Mouse (Mus musculus): ENCODE results near the gene Rhog. TPM values are rescaled to one million over a fixed set of nuclear protein-coding genes. Genes with fewer than 3 reads are reported as not detected.
A peak's percentile ranks its signal among the peaks of the same experiment; 100 is the strongest.

Rhog gene
- polyA plus RNA-seq, 1 experiment from 2014 or later: 32.2 TPM

- peak overlapping the region; percentile 88 for H3K4me2 ChIP-seq (ENCODE audit: low read depth, low read length, severe bottlenecking)
- peak overlapping the region; percentile 87 for H3K9ac ChIP-seq (ENCODE audit: low read length)
- DNase-seq (ENCODE audit: low spot score) (no peak), ATAC-seq (replicated peaks; ENCODE audit: low FRiP score) (no peak)
- H3K27me3 ChIP-seq (ENCODE audit: control insufficient read depth, insufficient read depth, low read length): no peaks in the 10 kb centered on the region
- no peaks in the 10 kb centered on the region for H3K9me3 ChIP-seq (ENCODE audit: control insufficient read depth, low read length)
- H3K36me3 ChIP-seq (ENCODE audit: control insufficient read depth, insufficient read depth, low read length): no peaks in the 10 kb centered on the region
- H3K27ac ChIP-seq (ENCODE audit: low read depth, low read length): no peak overlapping the region
- WGBS: 33% methylated on average over 16 of the region's 16 CpGs
- peaks cover 3% of the 10 kb centered on the region; the same call in 1 of the 2 replicates for H3K4me1 ChIP-seq (replicated peaks; ENCODE audit: control insufficient read depth, insufficient read depth, low read length)
- peak overlapping the region; percentile 78 for H3K4me3 ChIP-seq (ENCODE audit: low read depth, low read length)
These were observed 7.0 kb downstream of the Rhog start for GRCm38 (mm10) chr7:102248691-102249404.

- Histone ChIP-seq H3K27ac (ENCODE audit: low read depth, low read length) (no peak overlapping the region), H3K9ac (ENCODE audit: low read length) (no peak overlapping the region), H3K4me2 (ENCODE audit: low read depth, low read length, severe bottlenecking) (no peak overlapping the region), H3K4me1 (replicated peaks; ENCODE audit: control insufficient read depth, insufficient read depth, low read length) (peaks cover 3% of the 10 kb centered on the region; the same call in 1 of the 2 replicates), H3K4me3 (ENCODE audit: low read depth, low read length) (no peak overlapping the region), H3K36me3 (ENCODE audit: control insufficient read depth, insufficient read depth, low read length) (no peaks in the 10 kb centered on the region), H3K27me3 (ENCODE audit: control insufficient read depth, insufficient read depth, low read length) (no peaks in the 10 kb centered on the region), H3K9me3 (ENCODE audit: control insufficient read depth, low read length) (no peaks in the 10 kb centered on the region)
- no peak for ATAC-seq (replicated peaks; ENCODE audit: low FRiP score)
- DNase-seq (ENCODE audit: low spot score): no peak
- WGBS: 55% methylated on average over 12 of the region's 12 CpGs
These were observed 8.7 kb downstream of the Rhog start for GRCm38 (mm10) chr7:102246956-102247797.

- no peak overlapping the region for H3K4me3 ChIP-seq (ENCODE audit: low read depth, low read length)
- H3K27me3 ChIP-seq (ENCODE audit: control insufficient read depth, insufficient read depth, low read length): no peaks in the 10 kb centered on the region
- no peak overlapping the region for H3K27ac ChIP-seq (ENCODE audit: low read depth, low read length)
- no peak for ATAC-seq (replicated peaks; ENCODE audit: low FRiP score)
- peaks cover 3% of the 10 kb centered on the region; the same call in 1 of the 2 replicates for H3K4me1 ChIP-seq (replicated peaks; ENCODE audit: control insufficient read depth, insufficient read depth, low read length)
- H3K9ac ChIP-seq (ENCODE audit: low read length): no peak overlapping the region
- H3K36me3 ChIP-seq (ENCODE audit: control insufficient read depth, insufficient read depth, low read length): no peaks in the 10 kb centered on the region
- H3K9me3 ChIP-seq (ENCODE audit: control insufficient read depth, low read length): no peaks in the 10 kb centered on the region
- no peak overlapping the region for H3K4me2 ChIP-seq (ENCODE audit: low read depth, low read length, severe bottlenecking)
- 58% methylated on average over 6 of the region's 6 CpGs for WGBS
- DNase-seq (ENCODE audit: low spot score): no peak
These were observed 9.6 kb downstream of the Rhog start for GRCm38 (mm10) chr7:102246265-102246664.

- H3K9me3 ChIP-seq (ENCODE audit: control insufficient read depth, low read length): no peaks in the 10 kb centered on the region
- no peaks in the 10 kb centered on the region for H3K27me3 ChIP-seq (ENCODE audit: control insufficient read depth, insufficient read depth, low read length)
- H3K27ac ChIP-seq (ENCODE audit: low read depth, low read length): no peak overlapping the region
- H3K4me2 ChIP-seq (ENCODE audit: low read depth, low read length, severe bottlenecking): no peak overlapping the region
- WGBS: 10% methylated on average over 1 of the region's 1 CpGs
- H3K9ac ChIP-seq (ENCODE audit: low read length): no peak overlapping the region
- ATAC-seq (replicated peaks; ENCODE audit: low FRiP score) (no peak), DNase-seq (ENCODE audit: low spot score) (no peak)
- H3K36me3 ChIP-seq (ENCODE audit: control insufficient read depth, insufficient read depth, low read length): no peaks in the 10 kb centered on the region
- peaks cover 3% of the 10 kb centered on the region; the same call in 1 of the 2 replicates for H3K4me1 ChIP-seq (replicated peaks; ENCODE audit: control insufficient read depth, insufficient read depth, low read length)
- H3K4me3 ChIP-seq (ENCODE audit: low read depth, low read length): no peak overlapping the region
These were observed 10.1 kb downstream of the Rhog start for GRCm38 (mm10) chr7:102245775-102246174.

- H3K27ac ChIP-seq (ENCODE audit: low read depth, low read length): no peak overlapping the region
- no peak overlapping the region for H3K4me3 ChIP-seq (ENCODE audit: low read depth, low read length)
- H3K4me1 ChIP-seq (replicated peaks; ENCODE audit: control insufficient read depth, insufficient read depth, low read length): peaks cover 3% of the 10 kb centered on the region; the same call in 1 of the 2 replicates
These were observed 10.9 kb downstream of the Rhog start for GRCm38 (mm10) chr7:102244782-102245535.

GRCm38 (mm10) chr7:102243870-102244269 lies 12.0 kb downstream of the Rhog start:
- Histone ChIP-seq H3K27ac (ENCODE audit: low read depth, low read length) (no peak overlapping the region), H3K4me3 (ENCODE audit: low read depth, low read length) (no peak overlapping the region), H3K27me3 (ENCODE audit: control insufficient read depth, insufficient read depth, low read length) (no peaks in the 10 kb centered on the region), H3K9ac (ENCODE audit: low read length) (no peak overlapping the region), H3K9me3 (ENCODE audit: control insufficient read depth, low read length) (no peaks in the 10 kb centered on the region), H3K4me1 (replicated peaks; ENCODE audit: control insufficient read depth, insufficient read depth, low read length) (peaks cover 3% of the 10 kb centered on the region; the same call in 1 of the 2 replicates), H3K36me3 (ENCODE audit: control insufficient read depth, insufficient read depth, low read length) (no peaks in the 10 kb centered on the region; the same call in 1 of the 2 replicates), H3K4me2 (ENCODE audit: low read depth, low read length, severe bottlenecking) (no peak overlapping the region)
- 92% methylated on average over 2 of the region's 2 CpGs for WGBS
- DNase-seq (ENCODE audit: low spot score): no peak
- no peak for ATAC-seq (replicated peaks; ENCODE audit: low FRiP score)

More at GRCm38 (mm10) chr7:102244782-102245535, 10.9 kb downstream of the Rhog start:
- 88% methylated on average over 3 of the region's 3 CpGs for WGBS
- ATAC-seq (replicated peaks; ENCODE audit: low FRiP score): no peak
- Histone ChIP-seq H3K36me3 (ENCODE audit: control insufficient read depth, insufficient read depth, low read length) (no peaks in the 10 kb centered on the region), H3K9ac (ENCODE audit: low read length) (no peak overlapping the region), H3K9me3 (ENCODE audit: control insufficient read depth, low read length) (no peaks in the 10 kb centered on the region), H3K27me3 (ENCODE audit: control insufficient read depth, insufficient read depth, low read length) (no peaks in the 10 kb centered on the region), H3K4me2 (ENCODE audit: low read depth, low read length, severe bottlenecking) (no peak overlapping the region)
- no peak for DNase-seq (ENCODE audit: low spot score)

- 92% methylated on average over 3 of the region's 3 CpGs for WGBS
- Histone ChIP-seq H3K27me3 (ENCODE audit: control insufficient read depth, insufficient read depth, low read length) (no peaks in the 10 kb centered on the region), H3K9ac (ENCODE audit: low read length) (no peak overlapping the region), H3K4me3 (ENCODE audit: low read depth, low read length) (no peak overlapping the region), H3K4me1 (replicated peaks; ENCODE audit: control insufficient read depth, insufficient read depth, low read length) (no peaks in the 10 kb centered on the region; the same call in 1 of the 2 replicates), H3K9me3 (ENCODE audit: control insufficient read depth, low read length) (no peaks in the 10 kb centered on the region), H3K27ac (ENCODE audit: low read depth, low read length) (no peak overlapping the region), H3K36me3 (ENCODE audit: control insufficient read depth, insufficient read depth, low read length) (no peaks in the 10 kb centered on the region; the same call in 1 of the 2 replicates), H3K4me2 (ENCODE audit: low read depth, low read length, severe bottlenecking) (no peak overlapping the region)
- ATAC-seq (replicated peaks; ENCODE audit: low FRiP score) (no peak), DNase-seq (ENCODE audit: low spot score) (no peak)
These were observed 12.9 kb downstream of the Rhog start for GRCm38 (mm10) chr7:102242917-102243316.

- H3K9ac ChIP-seq (ENCODE audit: low read length): no peak overlapping the region
- no peaks in the 10 kb centered on the region; the same call in 1 of the 2 replicates for H3K4me1 ChIP-seq (replicated peaks; ENCODE audit: control insufficient read depth, insufficient read depth, low read length)
- DNase-seq (ENCODE audit: low spot score): no peak
- no peaks in the 10 kb centered on the region; the same call in 1 of the 2 replicates for H3K36me3 ChIP-seq (ENCODE audit: control insufficient read depth, insufficient read depth, low read length)
- no peaks in the 10 kb centered on the region for H3K9me3 ChIP-seq (ENCODE audit: control insufficient read depth, low read length)
- H3K27me3 ChIP-seq (ENCODE audit: control insufficient read depth, insufficient read depth, low read length): no peaks in the 10 kb centered on the region
- no peak overlapping the region for H3K27ac ChIP-seq (ENCODE audit: low read depth, low read length)
- ATAC-seq (replicated peaks; ENCODE audit: low FRiP score): no peak
- H3K4me3 ChIP-seq (ENCODE audit: low read depth, low read length): no peak overlapping the region
- WGBS: 87% methylated on average over 5 of the region's 5 CpGs
- no peak overlapping the region for H3K4me2 ChIP-seq (ENCODE audit: low read depth, low read length, severe bottlenecking)
These were observed 13.5 kb downstream of the Rhog start for GRCm38 (mm10) chr7:102242371-102242770.
